Mouse (Mus musculus): ENCODE results near the gene Spint2. TPM values are rescaled to one million over a fixed set of nuclear protein-coding genes. Genes with fewer than 3 reads are reported as not detected.
"Not testable (repeated sequence)": the region's sequence is repeated elsewhere in the genome, so short reads cannot be mapped to it uniquely, and the experiment has no call there.

Gene Spint2
- polyA plus RNA-seq, 1 experiment, result 35.7 TPM

DNA sequence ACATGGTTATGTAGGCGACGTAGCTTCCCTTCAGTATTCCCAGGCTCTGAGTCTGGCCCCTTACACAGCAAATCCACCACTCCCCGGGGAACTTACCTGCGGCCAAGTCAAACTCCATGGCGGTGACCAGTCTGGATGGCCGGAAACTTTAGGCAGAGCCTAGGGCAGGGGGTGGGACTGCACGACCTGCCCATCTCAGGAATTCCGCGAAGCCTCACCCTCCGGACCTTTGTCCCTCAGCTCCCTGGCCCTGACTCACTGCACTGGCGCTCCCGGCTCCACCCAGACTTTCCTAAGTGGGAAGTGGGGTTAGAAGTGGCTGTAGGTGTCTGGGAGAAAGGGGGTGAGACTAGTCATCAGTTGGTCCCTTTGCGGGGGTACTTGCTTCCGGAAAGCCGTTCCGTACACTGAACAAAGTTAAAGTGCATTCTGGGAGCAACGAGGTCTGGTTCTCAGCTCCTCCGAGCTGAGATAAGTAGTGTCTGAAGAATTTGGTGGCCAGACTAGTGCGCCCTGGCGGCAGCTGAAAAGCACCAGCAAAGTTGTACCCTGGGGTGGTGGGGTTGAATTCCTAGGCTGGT, 33.4 kb downstream of the Spint2 start, which contains the start of gene 2200002D01Rik:
TSS of gene 2200002D01Rik (minus strand) at position 206 of the 581 bp plus-strand sequence.
- peak within 1 kb of the TSS; percentile 19 for H3K4me3 ChIP-seq (replicated peaks; ENCODE audit: control insufficient read depth, low read depth, low read length)
- no peaks in the 10 kb centered on the region for H3K4me1 ChIP-seq (ENCODE audit: control insufficient read depth, insufficient read depth, low read length)
- WGBS, result 38% methylated on average over 20 of the region's 20 CpGs
- no peak within 1 kb of the TSS; the same call in 1 of the 2 replicates for H3K27ac ChIP-seq (ENCODE audit: control insufficient read depth, insufficient read depth, low read depth, low read length, poor library complexity)
- TF ChIP-seq CTCF (IDR thresholded peaks at IDR 0.05; ENCODE audit: control insufficient read depth, insufficient read depth, low read length) (no peak), POLR2A (IDR thresholded peaks at IDR 0.05; ENCODE audit: borderline replicate concordance, control insufficient read depth, low read depth, low read length) (no peak)

- H3K4me3 ChIP-seq (replicated peaks; ENCODE audit: control insufficient read depth, low read depth, low read length), result peak overlapping the region; percentile 14
- H3K4me1 ChIP-seq (ENCODE audit: control insufficient read depth, insufficient read depth, low read length), result no peaks in the 10 kb centered on the region
- WGBS, result 28% methylated on average over 19 of the region's 19 CpGs
- H3K27ac ChIP-seq (ENCODE audit: control insufficient read depth, insufficient read depth, low read depth, low read length, poor library complexity), result no peak overlapping the region
- no peak for TF ChIP-seq POLR2A (IDR thresholded peaks at IDR 0.05; ENCODE audit: borderline replicate concordance, control insufficient read depth, low read depth, low read length)
- TF ChIP-seq CTCF (IDR thresholded peaks at IDR 0.05; ENCODE audit: control insufficient read depth, insufficient read depth, low read length), result no peak
Measured at GRCm38 (mm10) chr7:29247706-29248105, 34.0 kb downstream of the Spint2 start.

DNA sequence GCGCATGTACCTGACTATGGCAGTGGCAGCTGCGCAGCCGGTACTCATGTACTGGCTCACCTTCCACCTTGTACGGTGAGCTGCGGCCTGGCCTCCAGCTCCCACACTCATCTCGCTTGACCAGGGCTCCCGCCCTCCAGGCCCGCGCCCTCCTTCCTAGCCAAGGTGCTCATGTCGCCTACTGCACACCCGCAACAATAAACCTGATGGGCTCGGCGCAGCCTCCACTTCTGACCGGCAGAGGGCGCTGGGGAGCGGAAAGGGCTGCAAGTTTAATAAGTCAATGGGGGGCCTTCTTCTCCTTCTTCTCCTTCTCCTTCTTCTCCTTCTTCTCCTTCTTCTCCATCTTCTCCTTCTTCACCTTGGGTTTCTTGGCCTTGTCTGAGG, 34.4 kb downstream of the Spint2 start:
- WGBS, result 31% methylated on average over 16 of the region's 16 CpGs
- TF ChIP-seq POLR2A (IDR thresholded peaks at IDR 0.05; ENCODE audit: borderline replicate concordance, control insufficient read depth, low read depth, low read length) (no peak), CTCF (IDR thresholded peaks at IDR 0.05; ENCODE audit: control insufficient read depth, insufficient read depth, low read length) (peak; percentile 87)
- H3K4me3 ChIP-seq (replicated peaks; ENCODE audit: control insufficient read depth, low read depth, low read length), result peak overlapping the region; percentile 14
- no peaks in the 10 kb centered on the region for H3K4me1 ChIP-seq (ENCODE audit: control insufficient read depth, insufficient read depth, low read length)
- no peak overlapping the region for H3K27ac ChIP-seq (ENCODE audit: control insufficient read depth, insufficient read depth, low read depth, low read length, poor library complexity)

GRCm38 (mm10) chr7:29246619-29247313, 34.9 kb downstream of the Spint2 start:
- Histone ChIP-seq H3K27ac (ENCODE audit: control insufficient read depth, insufficient read depth, low read depth, low read length, poor library complexity) (no peak overlapping the region), H3K4me1 (ENCODE audit: control insufficient read depth, insufficient read depth, low read length) (no peaks in the 10 kb centered on the region), H3K4me3 (replicated peaks; ENCODE audit: control insufficient read depth, low read depth, low read length) (no peak overlapping the region)
- 86% methylated on average over 21 of the region's 21 CpGs for WGBS
- TF ChIP-seq CTCF (IDR thresholded peaks at IDR 0.05; ENCODE audit: control insufficient read depth, insufficient read depth, low read length) (no peak), POLR2A (IDR thresholded peaks at IDR 0.05; ENCODE audit: borderline replicate concordance, control insufficient read depth, low read depth, low read length) (no peak)

GRCm38 (mm10) chr7:29246015-29246414, 35.7 kb downstream of the Spint2 start:
- Histone ChIP-seq H3K27ac (ENCODE audit: control insufficient read depth, insufficient read depth, low read depth, low read length, poor library complexity) (no peak overlapping the region), H3K4me3 (replicated peaks; ENCODE audit: control insufficient read depth, low read depth, low read length) (no peak overlapping the region), H3K4me1 (ENCODE audit: control insufficient read depth, insufficient read depth, low read length) (no peaks in the 10 kb centered on the region)
- WGBS, result 83% methylated on average over 5 of the region's 5 CpGs
- TF ChIP-seq POLR2A (IDR thresholded peaks at IDR 0.05; ENCODE audit: borderline replicate concordance, control insufficient read depth, low read depth, low read length), result no peak
- no peak for TF ChIP-seq CTCF (IDR thresholded peaks at IDR 0.05; ENCODE audit: control insufficient read depth, insufficient read depth, low read length)

DNA sequence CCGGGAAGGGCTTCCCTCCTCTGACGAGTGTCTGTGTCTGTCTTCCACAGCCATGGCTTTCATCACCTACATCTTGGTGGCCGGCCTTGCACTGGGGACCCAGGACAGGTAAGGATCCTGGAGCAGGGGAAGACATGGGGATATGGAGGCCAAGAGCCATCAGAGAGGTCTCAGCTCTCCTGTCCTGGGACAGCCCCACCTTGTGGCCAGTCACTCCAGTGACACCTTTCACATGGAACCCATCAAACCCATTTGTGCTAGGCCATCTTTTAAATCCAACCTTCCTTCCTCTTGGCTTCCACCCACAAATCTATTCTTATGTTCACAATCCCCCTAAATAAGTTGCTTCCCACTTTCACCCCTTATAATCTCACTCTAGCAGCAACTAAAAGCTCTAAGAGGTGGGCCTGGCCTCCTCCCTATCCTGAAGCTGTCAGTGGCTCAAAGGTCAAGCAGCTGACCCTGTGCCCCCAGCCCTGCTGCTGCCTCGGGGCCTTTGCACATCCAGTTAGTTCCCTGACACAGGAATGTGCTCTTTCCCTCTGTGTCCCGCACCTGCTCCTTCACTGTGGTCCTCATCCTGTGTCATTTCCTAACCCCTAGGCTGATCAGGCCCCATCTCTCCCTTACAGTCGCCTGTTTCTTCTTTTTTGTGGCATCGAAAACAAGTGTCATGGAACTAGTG, 36.8 kb downstream of the Spint2 start:
- TF ChIP-seq POLR2A (IDR thresholded peaks at IDR 0.05; ENCODE audit: borderline replicate concordance, control insufficient read depth, low read depth, low read length), result no peak
- peak; percentile 80 for TF ChIP-seq CTCF (IDR thresholded peaks at IDR 0.05; ENCODE audit: control insufficient read depth, insufficient read depth, low read length)
- Histone ChIP-seq H3K4me1 (ENCODE audit: control insufficient read depth, insufficient read depth, low read length) (no peaks in the 10 kb centered on the region), H3K27ac (ENCODE audit: control insufficient read depth, insufficient read depth, low read depth, low read length, poor library complexity) (no peak overlapping the region), H3K4me3 (replicated peaks; ENCODE audit: control insufficient read depth, low read depth, low read length) (no peak overlapping the region)
- 83% methylated on average over 7 of the region's 7 CpGs for WGBS

DNA sequence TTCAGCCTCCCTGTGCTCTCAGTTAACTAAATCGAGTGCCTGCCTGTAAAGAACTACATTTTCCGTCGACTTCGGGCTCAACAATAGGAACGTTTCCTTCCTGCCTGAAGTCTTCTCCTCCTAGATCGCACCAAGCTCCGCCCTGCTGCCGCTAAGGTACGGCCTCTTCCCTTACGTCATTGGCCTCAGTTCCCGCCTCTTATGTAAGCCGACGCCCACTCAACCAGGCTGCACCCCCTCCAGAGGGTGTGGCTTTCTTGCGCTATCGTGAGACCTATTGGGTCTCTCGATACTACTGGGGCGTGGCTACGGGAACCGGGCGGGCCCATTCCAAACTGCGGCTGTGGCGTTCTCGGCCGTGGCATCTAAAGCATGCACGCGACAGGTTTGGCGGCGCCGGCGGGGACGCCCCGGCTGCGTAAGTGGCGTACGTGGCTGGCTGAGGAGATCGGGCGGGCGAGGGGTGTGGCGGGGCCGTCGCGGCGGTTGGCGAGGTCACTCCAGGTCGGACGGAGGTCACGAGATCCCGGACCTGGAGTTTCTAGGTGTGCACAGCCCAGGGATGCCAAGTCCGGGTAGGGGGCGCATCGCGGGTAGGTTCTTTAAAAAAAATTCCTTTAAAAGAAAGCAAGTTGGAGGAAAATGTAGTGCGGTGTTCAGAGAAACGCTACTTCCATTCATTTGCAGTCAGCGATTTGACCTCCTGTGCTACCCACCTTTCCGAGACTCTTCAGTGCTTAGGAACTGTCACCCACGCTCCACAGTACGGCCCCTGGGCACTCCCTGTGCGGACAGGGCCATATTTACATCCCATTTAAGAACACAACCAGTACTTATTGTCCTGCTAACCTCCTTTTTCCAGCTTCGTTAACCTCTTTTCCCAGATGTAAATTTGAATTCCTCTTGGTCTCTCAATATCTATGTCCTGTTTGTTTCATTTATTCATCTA, 43.4 kb downstream of the Spint2 start, which contains the start of gene Yif1b:
TSS of gene Yif1b (plus strand) at position 311 of the 949 bp plus-strand sequence.
- TF ChIP-seq POLR2A (IDR thresholded peaks at IDR 0.05; ENCODE audit: borderline replicate concordance, control insufficient read depth, low read depth, low read length) (peak; percentile 53), CTCF (IDR thresholded peaks at IDR 0.05; ENCODE audit: control insufficient read depth, insufficient read depth, low read length) (no peak)
- WGBS, result under 1% methylated on average over 60 of the region's 60 CpGs
- Histone ChIP-seq H3K27ac (ENCODE audit: control insufficient read depth, insufficient read depth, low read depth, low read length, poor library complexity) (peak within 1 kb of the TSS; percentile 34), H3K4me1 (ENCODE audit: control insufficient read depth, insufficient read depth, low read length) (no peaks in the 10 kb centered on the region), H3K4me3 (replicated peaks; ENCODE audit: control insufficient read depth, low read depth, low read length) (peak within 1 kb of the TSS; percentile 69)

DNA sequence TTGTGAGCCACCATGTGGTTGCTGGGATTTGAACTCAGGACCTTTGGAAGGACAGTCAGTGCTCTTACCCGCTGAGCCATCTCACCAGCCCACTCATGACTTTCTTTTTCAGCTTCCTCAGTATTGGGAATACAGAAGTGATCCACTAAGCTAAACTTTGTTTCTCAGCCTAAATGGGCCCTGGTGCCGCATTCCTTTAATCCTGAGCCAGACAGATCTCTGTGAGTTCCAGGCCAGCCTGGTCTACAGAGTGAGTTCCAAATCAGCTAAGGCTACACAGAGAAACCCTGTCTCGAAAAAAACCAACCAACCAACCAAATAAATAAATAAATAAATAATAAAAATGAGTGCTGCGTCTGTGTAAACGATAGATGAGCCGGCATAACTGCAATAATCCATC, 44.1 kb downstream of the Spint2 start:
- not testable (repeated sequence) for H3K4me1 ChIP-seq (ENCODE audit: control insufficient read depth, insufficient read depth, low read length)
- 20% methylated on average over 6 of the region's 6 CpGs for WGBS

More for the DNA sequence above, 44.1 kb downstream of the Spint2 start:
- Histone ChIP-seq H3K4me3 (replicated peaks; ENCODE audit: control insufficient read depth, low read depth, low read length) (peak overlapping the region; percentile 42), H3K27ac (ENCODE audit: control insufficient read depth, insufficient read depth, low read depth, low read length, poor library complexity) (peak overlapping the region; percentile 32; the same call in 1 of the 2 replicates)

Data from bone marrow, adult 2 months (tissue).